Mouse (Mus musculus) ovary, postnatal 14 days (tissue): ENCODE data around the gene B4galnt4.
"Not testable (repeated sequence)": the region's sequence is repeated elsewhere in the genome, so short reads cannot be mapped to it uniquely, and the experiment has no call there.

Source experiments
- DNase-seq: peaks from one replicate; pipeline ENCODE4 v3.0.0; 2022; ENCODE audit warnings: low spot score

B4galnt4 gene

DNA sequence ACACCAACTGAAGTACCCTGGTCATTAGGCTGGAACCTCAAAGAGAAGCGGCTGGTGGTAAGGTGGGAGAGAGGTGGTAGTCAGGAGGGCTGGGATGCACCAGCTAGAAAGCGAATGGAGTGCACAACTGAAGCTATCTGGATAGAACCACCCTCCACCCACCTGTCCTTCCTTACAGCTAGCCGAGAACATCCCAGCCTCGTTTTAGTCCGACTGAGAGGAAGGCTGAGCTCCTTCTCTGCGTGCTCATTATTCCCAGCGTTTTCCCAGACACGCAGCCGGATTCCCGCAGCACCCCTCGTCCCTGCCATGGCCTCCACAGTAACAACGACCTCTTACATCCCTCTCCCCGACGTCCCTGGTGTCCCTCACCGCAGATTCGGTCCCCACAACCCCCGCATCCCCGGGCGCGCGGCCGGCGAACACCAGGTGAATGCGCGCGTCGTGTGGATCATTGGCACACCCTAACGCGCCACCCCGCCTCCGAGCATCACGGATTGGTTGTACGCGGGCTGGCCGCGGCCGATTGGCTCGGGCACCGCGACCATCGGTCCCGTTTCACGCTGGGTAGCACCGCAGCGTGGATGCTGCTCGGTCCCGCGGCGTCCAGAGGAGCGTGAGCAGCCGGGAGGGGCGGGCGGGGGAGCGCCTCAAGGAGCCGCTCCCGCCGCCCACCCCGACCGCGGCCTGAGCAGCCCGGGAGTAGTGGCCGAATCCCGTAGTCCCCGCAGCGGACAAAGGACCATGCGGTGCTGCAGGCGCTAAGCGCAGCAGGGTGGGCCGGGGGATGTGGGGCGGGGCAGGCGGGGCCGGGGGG lies at the start of gene B4galnt4:
Gene B4galnt4, plus strand, starts transcription at position 679 of the 817 bp plus-strand sequence.
- DNase-seq: no peak

DNA sequence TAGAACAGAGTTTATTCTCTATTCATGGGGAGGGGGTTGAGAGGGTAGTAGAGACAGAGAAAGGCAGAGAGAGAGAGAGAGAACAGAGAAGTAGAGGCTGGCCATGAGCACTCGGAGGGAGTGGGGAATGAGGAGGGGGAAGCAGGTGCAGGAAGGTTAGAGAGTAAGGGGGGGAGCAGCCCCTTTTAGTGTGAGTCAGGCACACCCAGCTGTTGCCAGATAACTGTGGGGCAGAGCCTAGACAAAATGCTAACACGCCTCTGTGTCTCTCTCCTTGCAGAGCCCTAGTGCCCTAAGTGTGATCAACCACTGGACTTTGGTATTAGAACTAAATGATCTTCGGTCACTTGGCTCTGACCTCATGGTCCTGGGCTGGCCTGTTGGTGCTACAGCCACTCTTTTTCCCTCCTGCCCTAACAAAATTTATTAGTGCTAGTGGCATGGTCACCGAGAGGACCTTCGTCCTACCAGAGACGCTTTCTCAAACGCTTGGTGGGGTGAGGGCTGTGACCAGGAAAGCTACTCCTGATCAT lies 49.6 kb upstream of the B4galnt4 start:
- no peak for DNase-seq

DNA sequence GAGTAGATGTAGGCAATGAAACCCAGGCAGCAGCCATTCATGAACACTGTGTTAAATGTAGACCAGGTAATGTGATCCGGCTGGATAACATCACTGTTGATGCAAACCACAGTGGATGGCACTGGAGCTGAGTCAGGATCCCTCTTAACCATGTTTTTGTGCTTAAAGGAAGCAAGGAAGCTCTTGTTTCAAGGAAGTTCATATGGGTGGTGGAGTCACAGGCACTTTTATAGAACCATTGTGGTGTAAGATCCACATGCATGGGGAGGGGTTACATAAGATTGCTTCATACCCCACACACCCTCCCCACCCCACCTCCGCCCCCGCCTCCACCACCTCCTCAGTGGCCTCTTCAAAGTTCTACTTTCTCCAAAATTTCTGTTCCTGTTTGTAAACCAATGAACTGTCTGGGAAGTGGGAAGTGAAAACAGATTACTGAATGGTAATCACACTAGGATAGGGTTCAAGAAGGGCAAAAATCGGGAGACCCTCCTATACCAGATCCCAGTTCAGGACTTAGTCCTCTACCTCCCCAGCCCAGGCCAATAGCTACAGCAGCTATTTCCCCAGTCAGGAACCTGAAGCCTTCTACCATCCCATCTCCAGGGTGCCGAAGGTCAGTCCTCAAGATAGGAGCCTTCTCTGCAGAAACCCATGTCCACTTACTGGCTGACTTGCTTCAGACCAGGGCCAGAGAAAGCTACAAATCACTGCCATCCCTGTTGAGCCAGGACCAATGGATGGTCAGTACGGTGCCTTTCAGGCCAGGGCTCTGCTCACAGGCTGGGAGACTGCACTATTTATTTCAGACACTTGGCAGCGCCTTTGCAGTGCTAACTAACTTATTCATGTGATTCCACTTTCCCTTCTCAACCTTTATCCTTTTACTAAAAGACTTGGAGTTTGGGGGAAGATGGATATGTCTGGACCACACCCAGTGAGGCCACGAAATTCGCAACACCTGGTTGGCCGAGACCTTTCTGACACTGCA lies 43.9 kb upstream of the B4galnt4 start:
- DNase-seq: no peak

DNA sequence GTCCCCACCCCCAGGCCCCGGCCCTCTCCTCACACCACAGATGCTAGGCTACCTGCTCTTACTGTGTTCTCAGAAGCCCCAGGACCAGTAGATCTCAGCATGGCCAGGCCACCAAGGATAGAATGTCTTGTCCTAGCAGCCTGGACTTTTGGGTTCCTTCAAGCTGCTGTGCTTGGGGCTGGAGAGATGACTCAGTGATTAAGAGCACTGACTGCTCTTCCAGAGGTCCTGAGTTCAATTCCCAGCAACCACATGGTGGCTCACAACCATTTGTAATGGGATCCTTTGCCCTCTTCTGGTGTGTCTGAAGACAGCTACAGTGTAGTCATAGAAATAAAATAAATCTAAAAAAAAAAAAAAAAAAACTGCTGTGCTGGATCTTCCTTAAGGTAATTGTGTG lies 43.1 kb upstream of the B4galnt4 start, which contains the start of gene Ifitm6:
Gene Ifitm6, minus strand, starts transcription at position 101 of the 400 bp plus-strand sequence.
- DNase-seq: not testable (repeated sequence)

DNA sequence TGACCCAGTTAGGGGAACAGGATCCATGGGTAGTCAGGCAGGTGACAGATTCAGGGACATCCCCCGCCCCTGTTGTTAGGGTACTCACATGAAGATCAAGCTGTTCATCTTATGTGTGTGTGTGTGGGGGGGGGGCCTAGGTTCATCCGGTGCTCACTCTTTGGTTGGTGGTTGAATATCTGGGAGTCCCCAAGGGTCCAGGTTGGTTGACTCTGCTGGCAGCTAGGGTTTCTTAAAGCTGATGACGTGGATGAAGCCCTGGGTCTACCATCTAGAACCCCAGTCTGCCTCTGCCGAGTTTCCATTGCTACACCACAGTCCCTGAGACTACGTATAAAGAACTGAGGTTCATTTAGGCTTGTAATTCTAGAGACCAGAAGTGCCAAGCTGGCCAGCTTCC lies 41.9 kb upstream of the B4galnt4 start:
- no peak for DNase-seq

DNA sequence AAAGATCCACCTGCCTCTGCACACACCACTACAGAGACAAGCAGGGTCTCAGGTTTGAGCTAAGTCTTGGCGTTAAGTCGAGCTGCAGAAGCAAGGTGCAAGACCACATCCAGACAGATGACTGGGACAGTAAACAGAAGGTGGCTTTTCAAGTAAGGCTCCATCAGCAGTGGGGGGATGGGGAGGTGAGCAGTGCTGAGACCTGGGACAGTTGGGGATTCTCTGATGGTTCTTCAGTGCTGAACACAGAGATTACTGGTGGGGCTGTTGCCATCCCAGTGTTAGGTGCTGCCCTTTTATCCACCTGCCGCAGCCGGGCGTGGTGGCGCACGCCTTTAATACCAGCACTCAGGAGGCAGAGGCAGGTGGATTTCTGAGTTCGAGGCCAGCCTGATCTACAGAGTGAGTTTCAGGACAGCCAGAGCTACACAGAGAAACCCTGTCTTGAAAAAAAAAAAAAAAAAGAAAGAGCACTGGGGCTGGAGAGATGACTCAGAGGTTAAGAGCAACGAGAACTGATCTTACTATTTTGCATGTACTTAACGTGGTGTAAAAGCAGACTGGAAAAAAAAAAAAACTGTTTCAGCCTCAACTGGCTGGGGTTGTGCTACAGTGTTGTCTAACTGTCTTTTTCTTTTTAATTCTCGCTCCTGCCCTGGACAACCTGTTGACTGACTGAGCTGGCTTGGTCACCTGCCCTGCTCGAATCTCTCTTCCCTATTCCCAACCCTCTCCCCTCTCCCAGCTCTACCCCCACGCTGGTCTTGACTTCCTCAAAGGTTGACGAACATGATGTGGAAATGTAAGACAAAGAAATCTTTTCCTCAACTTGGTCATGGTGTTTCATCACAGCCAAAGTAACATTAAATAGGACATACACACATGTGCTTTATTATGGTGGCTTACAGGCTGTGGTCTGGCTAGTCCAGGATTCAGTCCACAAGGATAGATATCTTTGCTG lies 39.1 kb upstream of the B4galnt4 start:
- DNase-seq: no peak

DNA sequence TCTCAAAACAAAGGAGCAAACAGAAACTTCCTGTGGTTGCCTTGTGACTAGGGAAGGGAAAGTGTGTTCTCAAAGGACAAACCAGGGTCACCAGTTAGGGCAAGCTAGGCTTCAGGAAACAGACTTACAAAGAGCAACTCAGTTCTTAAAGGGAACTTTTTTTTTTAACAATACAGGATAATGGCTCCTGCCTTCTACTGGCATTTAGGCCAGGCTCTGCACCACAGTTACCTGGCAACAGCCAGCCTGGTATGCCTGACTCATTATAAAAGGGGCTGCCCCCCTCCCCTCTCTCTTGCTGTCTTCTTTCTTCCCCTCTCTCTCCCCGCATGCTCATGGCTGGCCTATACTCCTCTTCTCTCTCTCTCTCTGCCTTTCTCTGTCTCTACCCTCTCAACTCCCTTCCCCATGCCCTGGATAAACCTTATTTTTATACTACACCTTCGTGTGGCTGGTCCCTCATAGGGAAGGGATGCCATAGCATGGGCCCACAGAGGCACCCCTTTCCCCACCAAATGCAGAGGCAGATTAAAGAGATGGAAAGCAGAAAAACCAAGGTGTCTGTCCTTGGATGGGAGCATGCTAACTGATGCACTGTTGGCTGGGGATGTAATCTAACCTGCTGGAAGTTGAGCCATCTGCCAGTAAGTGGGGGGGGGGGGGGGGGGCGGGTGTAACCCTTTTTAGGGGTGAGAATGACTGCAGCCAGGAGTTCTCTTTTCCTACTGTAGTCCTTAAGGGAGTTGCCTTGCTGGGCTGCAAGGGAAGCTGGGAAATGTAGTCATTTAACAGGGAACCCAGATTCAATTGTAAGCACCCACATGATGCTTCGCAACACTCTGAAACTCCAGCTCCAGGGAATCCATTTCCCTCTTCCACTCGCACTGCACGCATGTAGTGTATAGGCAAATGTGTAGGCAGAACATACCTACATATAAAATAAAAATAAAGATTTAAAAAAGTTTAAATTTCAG lies 35.8 kb upstream of the B4galnt4 start:
- DNase-seq: no peak

DNA sequence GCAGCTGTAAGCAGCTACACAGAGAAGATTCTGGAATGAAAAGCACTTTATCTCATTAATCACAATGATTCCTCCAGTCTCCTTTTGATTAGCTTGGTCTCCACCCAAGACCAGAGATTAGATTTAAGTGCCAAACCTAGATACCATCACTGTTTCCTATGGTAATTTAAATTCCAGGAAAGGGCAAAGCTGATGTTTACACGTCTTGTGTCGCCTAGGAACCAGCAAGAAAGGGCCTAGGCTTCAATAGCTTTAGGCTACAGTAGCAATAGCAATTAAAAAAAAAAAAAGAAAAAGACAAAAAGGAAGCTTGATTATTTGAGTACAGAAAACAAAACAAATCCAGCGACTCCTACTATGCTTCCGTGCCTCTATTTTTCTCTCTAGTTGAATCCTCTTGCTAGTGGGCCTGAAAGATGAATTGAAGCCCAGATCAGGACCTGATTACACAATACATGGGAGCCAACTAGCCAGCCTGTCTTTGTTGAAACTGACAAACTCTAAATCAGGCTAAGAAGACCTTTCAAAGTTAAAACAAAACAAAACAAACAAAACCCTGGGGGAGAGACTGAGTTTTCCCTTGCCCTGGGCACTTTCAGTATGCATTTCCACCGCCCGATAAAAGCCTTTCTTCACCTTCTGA lies 34.7 kb upstream of the B4galnt4 start:
- DNase-seq: no peak

DNA sequence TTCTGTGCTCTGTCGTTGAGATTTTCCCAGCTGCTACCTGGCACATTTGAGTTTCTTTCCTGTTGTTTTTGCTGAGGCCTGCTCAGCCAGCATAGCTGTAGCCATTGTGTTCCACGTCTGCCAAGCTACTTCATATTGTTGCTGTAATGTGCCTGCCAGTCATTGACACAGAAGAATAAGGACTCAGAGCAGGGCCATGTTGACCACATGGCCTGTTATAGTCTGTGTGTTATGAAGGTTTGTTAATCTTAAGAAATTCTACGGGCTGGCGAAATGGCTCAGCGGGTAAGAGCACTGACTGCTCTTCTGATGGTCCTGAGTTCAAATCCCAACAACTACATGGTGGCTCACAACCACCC lies 34.2 kb upstream of the B4galnt4 start:
- no peak for DNase-seq

DNA sequence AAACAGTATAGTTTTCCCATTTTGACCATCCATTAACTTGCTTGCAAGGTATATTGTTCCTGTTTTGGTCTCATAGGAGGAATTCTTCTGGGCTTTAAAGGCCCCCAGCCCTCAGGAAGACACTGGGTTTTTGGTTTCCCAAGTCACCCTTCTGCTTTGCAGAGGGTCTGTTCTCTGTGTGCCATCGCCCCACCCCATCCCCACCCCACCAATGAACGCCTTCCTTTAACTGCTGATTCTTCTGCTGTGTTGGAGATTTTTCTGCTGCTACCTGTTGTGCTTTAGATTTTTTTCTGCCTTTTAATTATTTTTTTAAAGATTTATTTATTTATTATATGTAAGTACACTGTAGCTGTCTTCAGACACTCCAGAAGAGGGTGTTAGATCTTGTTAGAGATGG lies 32.1 kb upstream of the B4galnt4 start, which contains the start of gene Gm17387:
Gene Gm17387, plus strand, starts transcription at position 301 of the 400 bp plus-strand sequence.
- DNase-seq: no peak

DNA sequence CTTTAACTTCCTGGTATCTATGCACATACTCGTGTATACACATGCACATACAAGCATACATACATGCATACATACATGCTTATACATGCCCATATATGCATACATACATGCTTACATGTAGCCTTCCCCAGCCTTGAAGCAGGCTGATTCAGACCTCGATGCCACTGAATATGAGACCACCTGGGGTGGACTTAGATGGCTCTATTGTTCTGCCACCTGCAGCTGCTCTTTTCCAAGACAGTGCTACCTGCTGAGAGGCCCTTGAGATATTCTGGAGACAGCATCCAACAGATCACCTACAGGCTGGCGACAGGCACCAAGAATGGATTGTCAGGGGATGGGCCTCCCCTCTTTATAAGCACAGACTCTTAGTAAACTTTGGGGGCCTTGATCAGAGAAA lies 30.5 kb upstream of the B4galnt4 start:
- DNase-seq: no peak

DNA sequence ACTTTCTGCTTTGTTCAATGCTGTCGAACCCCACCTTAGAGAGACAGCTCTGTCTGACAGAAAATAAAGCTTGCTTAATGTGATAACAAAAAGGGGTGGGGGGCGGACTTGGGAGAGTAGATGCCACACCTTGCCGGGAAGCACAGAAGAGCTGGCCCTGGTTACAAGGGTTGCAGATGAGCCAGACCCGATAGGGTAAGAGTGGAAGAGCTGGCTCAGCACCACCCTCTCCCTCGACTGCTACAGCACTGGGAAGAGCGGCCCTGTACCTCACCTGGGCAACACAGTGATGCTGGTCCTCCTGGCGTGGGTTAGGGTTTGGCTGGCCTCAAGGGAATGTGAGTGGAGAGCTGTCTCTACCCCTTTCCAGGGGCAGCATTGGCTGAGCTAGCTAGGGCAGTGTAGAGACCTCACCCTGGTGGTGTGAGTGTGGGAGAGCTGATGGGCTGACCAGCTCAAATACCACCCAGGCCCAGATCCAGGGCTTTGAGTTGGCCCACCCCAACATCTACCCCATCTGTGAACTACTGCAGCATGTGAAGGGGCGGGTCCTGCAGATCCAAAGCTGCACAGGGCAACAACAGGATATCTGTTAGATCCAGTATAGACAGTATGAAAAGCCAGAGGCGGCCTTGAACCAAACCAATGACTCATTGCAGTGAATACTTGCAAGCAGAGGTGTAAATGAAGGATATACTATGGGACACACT lies 28.3 kb upstream of the B4galnt4 start:
- no peak for DNase-seq

DNA sequence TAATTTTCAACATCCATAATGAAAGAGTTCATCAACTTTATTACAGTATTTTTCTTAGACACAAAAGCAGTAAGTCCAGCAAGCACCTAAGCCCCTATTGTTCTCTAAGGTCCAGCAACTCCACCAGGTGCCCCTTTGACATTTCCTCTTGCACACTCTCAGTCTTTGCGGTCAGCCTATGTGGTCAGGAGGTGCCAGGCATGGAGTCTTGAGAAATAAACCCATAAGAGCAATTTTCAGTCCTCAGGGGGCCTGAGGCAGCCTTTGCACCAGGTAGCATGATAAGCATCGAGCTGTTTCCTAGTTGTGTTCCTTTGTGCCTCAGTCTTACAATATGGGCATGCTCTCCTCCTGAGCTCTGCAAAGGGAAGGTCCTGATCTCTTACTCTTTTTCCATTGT lies 24.3 kb upstream of the B4galnt4 start:
- not testable (repeated sequence) for DNase-seq

DNA sequence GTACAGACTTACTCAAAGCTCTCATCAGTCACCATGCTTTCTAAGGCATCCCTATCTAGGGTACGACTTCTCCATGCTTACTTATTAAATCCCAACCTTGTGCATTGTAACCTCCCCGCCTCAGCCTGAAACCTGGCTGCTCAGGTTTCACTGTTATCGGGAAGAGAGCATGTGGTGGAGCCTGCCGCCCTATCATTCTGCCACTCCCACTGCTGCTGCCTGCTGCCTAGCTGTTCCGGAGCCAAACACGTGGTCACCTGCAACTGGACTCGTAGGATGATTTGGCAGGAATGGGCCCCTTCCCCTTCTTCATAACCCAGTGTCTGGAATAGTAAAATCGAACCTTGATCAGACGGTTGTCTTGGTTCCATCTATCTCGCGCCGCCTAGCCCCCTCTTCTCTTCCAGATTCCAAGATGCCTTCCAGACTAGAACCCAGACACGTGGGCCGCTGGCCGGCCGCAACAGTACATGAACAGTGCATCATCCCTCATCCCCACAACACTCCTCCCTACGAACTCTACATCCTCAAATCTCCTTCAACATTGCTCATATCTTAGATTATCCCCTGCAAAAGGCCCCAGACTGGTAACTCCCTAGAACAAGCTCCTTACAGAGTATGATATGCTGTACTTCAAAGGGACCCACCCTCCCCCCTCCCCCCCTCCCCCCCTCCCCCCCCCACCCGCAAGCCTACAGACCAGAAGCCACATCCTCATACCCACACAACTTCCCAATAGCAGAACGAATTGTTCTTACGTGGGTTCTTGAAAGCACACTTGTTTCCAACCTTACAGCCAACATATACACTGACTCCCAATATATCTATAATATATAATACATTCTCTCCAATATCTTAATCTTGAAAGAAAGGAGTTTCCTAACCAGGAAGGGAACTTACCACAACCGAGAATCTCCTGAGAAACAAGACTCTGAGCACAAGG lies 22.5 kb upstream of the B4galnt4 start:
- DNase-seq: no peak

DNA sequence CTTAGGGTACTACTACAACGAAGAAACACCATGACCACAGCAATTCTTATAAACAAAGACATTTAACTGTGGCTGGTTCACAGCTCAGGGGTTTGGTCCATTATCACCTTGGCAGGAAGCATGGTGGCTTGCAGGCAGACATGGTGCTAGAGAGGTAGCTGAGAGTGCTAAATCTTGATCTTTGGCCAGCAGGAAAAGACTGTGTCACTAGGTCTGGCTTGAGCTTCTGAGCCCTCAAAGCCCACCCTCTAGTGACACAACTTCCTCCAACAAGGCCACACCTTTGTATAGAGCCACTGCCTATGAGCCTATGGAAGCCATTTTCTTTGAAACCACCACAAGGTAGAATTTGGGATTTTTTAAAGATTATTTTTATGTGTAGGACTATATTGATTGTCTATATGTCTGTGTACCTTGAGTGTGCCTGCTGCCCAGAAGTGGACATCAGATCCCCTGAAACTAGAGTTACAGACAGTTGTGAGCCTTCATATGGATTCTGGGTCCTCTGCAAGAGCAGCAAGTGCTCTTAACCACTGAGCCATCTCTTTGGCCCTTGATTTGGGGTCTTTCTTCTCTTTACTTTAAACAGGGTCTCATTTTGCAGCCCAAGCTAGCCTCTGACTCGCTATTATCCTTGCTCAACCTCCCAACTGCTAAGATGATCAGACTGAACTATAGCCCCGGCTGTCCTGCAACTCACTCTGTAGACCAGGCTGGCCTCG lies 21.4 kb upstream of the B4galnt4 start:
- DNase-seq: no peak

DNA sequence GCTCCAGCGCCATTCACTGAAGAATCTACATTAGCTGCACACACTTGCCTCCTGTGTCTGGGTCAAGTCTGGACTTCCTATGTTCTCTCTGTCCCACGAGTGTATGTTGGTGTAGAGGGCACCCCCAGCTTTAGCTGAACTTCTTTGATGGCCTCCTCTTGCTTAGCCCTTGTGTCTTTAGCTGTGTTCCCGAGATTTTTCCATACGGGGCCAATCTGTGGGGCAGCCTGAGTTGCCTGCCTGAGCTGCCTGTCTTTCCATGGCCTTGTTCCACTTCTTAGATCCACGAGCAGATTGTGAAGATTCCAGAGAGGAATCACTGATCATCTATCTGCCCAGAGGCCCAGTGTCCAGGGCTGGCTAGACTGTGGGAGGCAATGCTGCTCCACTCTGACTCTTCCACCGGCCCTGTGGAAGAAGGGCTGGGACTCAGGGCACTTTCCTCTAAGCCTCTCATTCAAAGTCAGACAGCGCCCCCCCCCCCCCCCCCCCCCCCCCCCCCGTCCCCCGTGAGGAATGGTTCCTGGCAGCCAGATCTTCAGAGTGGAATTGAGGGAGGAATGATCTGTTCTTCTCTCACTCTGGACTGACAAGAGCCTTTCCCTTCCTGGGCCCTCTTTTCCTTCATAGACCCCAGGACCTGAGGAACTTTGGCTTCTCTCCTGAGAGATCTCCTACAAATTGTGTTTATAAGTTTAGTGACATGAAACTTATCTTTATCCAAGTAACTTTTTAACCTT lies 19.9 kb upstream of the B4galnt4 start:
- DNase-seq: no peak
